Mouse (Mus musculus): ENCODE data around the gene Slc22a8.

DNA sequence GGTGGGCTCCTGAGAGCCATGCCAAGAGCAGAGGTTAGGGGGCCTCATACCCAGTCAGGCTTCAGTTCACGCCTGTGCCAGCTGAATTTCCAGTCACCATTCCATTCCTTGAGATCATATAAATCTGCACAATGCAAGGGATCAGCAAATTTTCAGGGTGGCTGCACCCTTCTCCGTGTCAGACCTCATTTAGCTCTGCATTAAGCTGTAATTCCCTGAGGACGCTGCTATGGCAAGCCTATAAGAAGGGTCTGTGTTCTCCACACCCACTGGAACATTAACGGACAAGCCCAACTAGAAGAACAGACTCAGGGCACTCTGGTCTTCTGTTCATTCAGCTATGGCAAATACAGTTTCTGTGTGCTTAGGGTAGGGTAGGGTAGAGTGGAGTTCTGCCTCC lies 6.2 kb downstream of the Slc22a8 start:
- TF ChIP-seq MAFK (IDR thresholded peaks at IDR 0.05; ENCODE audit: insufficient read depth, low read depth, low read length): no peak
- no peak for TF ChIP-seq ZC3H11A (IDR thresholded peaks at IDR 0.05; ENCODE audit: borderline replicate concordance, low read depth, low read length)
- TF ChIP-seq HCFC1 (IDR thresholded peaks at IDR 0.05; ENCODE audit: borderline replicate concordance, insufficient read depth, low read length): no peak
- TF ChIP-seq CHD2 (IDR thresholded peaks at IDR 0.05; ENCODE audit: low read depth, low read length): no peak
- no peak for TF ChIP-seq ZNF384 (IDR thresholded peaks at IDR 0.05; ENCODE audit: low read depth, low read length)

All from ES-E14 (cell line).